Mouse (Mus musculus): ENCODE results near the gene Sema3d. TPM values are rescaled to one million over a fixed set of nuclear protein-coding genes. Genes with fewer than 3 reads are reported as not detected.

The Sema3d gene
- 22.5 and 25.8 TPM in 2 replicates for polyA plus RNA-seq (2015; fragmentation: Nextera tagmentation; extraction: Ambion mirVana)

GRCm38 (mm10) chr5:12383133-12383959 is at the start of gene Sema3d:
TSS of gene Sema3d (plus strand) at chr5:12383385.
- H3K4me3 ChIP-seq (replicated peaks), result peak within 1 kb of the TSS; percentile 61
- peak; percentile 88 for ATAC-seq (ENCODE audit: insufficient number of reproducible peaks, low FRiP score, low TSS enrichment, low read depth)
- H3K4me1 ChIP-seq, result no peaks in the 10 kb centered on the region
- H3K9ac ChIP-seq, result peak within 1 kb of the TSS; percentile 49
- H3K4me2 ChIP-seq (replicated peaks), result peak within 1 kb of the TSS; percentile 78
- H3K27me3 ChIP-seq, result no peaks in the 10 kb centered on the region
- no peaks in the 10 kb centered on the region for H3K36me3 ChIP-seq
- H3K9me3 ChIP-seq (replicated peaks), result no peaks in the 10 kb centered on the region
- peak within 1 kb of the TSS; percentile 65 for H3K27ac ChIP-seq (replicated peaks)
- under 1% methylated on average over 47 of the region's 49 CpGs for WGBS

GRCm38 (mm10) chr5:12377261-12377660 is 5.9 kb upstream of the Sema3d start:
- Histone ChIP-seq H3K9me3 (replicated peaks) (no peaks in the 10 kb centered on the region), H3K4me1 (no peaks in the 10 kb centered on the region), H3K27ac (replicated peaks) (no peak overlapping the region), H3K36me3 (no peaks in the 10 kb centered on the region), H3K4me3 (replicated peaks) (no peak overlapping the region), H3K27me3 (no peaks in the 10 kb centered on the region), H3K4me2 (replicated peaks) (no peak overlapping the region), H3K9ac (no peak overlapping the region)
- ATAC-seq (ENCODE audit: insufficient number of reproducible peaks, low FRiP score, low TSS enrichment, low read depth), result no peak
- 50% methylated on average over 1 of the region's 1 CpGs for WGBS

GRCm38 (mm10) chr5:12378900-12379299 is 4.3 kb upstream of the Sema3d start:
- H3K9me3 ChIP-seq (replicated peaks), result no peaks in the 10 kb centered on the region
- H3K4me1 ChIP-seq, result no peaks in the 10 kb centered on the region
- H3K36me3 ChIP-seq, result no peaks in the 10 kb centered on the region
- no peak overlapping the region for H3K9ac ChIP-seq
- no peak overlapping the region for H3K27ac ChIP-seq (replicated peaks)
- ATAC-seq (ENCODE audit: insufficient number of reproducible peaks, low FRiP score, low TSS enrichment, low read depth), result no peak
- H3K27me3 ChIP-seq, result no peaks in the 10 kb centered on the region
- H3K4me3 ChIP-seq (replicated peaks), result no peak overlapping the region
- whole genome bisulfite sequencing, result 28% methylated on average over 5 of the region's 5 CpGs
- no peak overlapping the region for H3K4me2 ChIP-seq (replicated peaks)

- Histone ChIP-seq H3K27ac (replicated peaks) (no peak overlapping the region), H3K9me3 (replicated peaks) (no peaks in the 10 kb centered on the region), H3K27me3 (no peaks in the 10 kb centered on the region), H3K4me2 (replicated peaks) (no peak overlapping the region), H3K9ac (no peak overlapping the region), H3K36me3 (no peaks in the 10 kb centered on the region), H3K4me1 (no peaks in the 10 kb centered on the region), H3K4me3 (replicated peaks) (no peak overlapping the region)
- no peak for ATAC-seq (ENCODE audit: insufficient number of reproducible peaks, low FRiP score, low TSS enrichment, low read depth)
- WGBS, result 83% methylated on average over 5 of the region's 5 CpGs
Measured at GRCm38 (mm10) chr5:12382010-12382409, 1.2 kb upstream of the Sema3d start.

- Histone ChIP-seq H3K4me3 (replicated peaks) (peak overlapping the region; percentile 61), H3K9ac (peak overlapping the region; percentile 49), H3K9me3 (replicated peaks) (no peaks in the 10 kb centered on the region), H3K36me3 (no peaks in the 10 kb centered on the region), H3K27me3 (no peaks in the 10 kb centered on the region), H3K4me2 (replicated peaks) (peak overlapping the region; percentile 78), H3K4me1 (no peaks in the 10 kb centered on the region), H3K27ac (replicated peaks) (0 out of 2 replicates have a peak overlapping the region, but pooled peaks have one; percentile 65)
- ATAC-seq (ENCODE audit: insufficient number of reproducible peaks, low FRiP score, low TSS enrichment, low read depth), result 0 out of 2 replicates have a peak, but pooled peaks have one; percentile 8
- under 1% methylated on average over 10 of the region's 10 CpGs for WGBS
Measured at GRCm38 (mm10) chr5:12383960-12384285, 738 bp downstream of the Sema3d start.

- Histone ChIP-seq H3K4me2 (replicated peaks) (no peak overlapping the region), H3K27me3 (no peaks in the 10 kb centered on the region), H3K36me3 (no peaks in the 10 kb centered on the region), H3K4me3 (replicated peaks) (no peak overlapping the region), H3K9ac (no peak overlapping the region), H3K9me3 (replicated peaks) (no peaks in the 10 kb centered on the region), H3K27ac (replicated peaks) (no peak overlapping the region), H3K4me1 (no peaks in the 10 kb centered on the region)
- 51% methylated on average over 5 of the region's 5 CpGs for WGBS
- ATAC-seq (ENCODE audit: insufficient number of reproducible peaks, low FRiP score, low TSS enrichment, low read depth), result no peak
Measured at GRCm38 (mm10) chr5:12392667-12393066, 9.5 kb downstream of the Sema3d start.

- H3K27me3 ChIP-seq, result no peaks in the 10 kb centered on the region
- H3K36me3 ChIP-seq, result no peaks in the 10 kb centered on the region
- no peak overlapping the region for H3K4me3 ChIP-seq (replicated peaks)
- no peaks in the 10 kb centered on the region for H3K9me3 ChIP-seq (replicated peaks)
- no peaks in the 10 kb centered on the region for H3K4me1 ChIP-seq
- H3K4me2 ChIP-seq (replicated peaks), result no peak overlapping the region
- H3K9ac ChIP-seq, result no peak overlapping the region
- ATAC-seq (ENCODE audit: insufficient number of reproducible peaks, low FRiP score, low TSS enrichment, low read depth), result no peak
- H3K27ac ChIP-seq (replicated peaks), result no peak overlapping the region
- WGBS, result 55% methylated on average over 2 of the region's 2 CpGs
Measured at GRCm38 (mm10) chr5:12399271-12399670, 16.1 kb downstream of the Sema3d start.

- ATAC-seq (ENCODE audit: insufficient number of reproducible peaks, low FRiP score, low TSS enrichment, low read depth), result no peak
- Histone ChIP-seq H3K9me3 (replicated peaks) (no peaks in the 10 kb centered on the region), H3K36me3 (no peaks in the 10 kb centered on the region), H3K27me3 (no peaks in the 10 kb centered on the region), H3K4me2 (replicated peaks) (no peak overlapping the region), H3K9ac (no peak overlapping the region), H3K27ac (replicated peaks) (no peak overlapping the region), H3K4me3 (replicated peaks) (no peak overlapping the region), H3K4me1 (no peaks in the 10 kb centered on the region)
Measured at GRCm38 (mm10) chr5:12404229-12404628, 21.0 kb downstream of the Sema3d start.

GRCm38 (mm10) chr5:12412595-12412994 is 29.4 kb downstream of the Sema3d start:
- Histone ChIP-seq H3K9me3 (replicated peaks) (no peaks in the 10 kb centered on the region), H3K4me3 (replicated peaks) (no peak overlapping the region), H3K9ac (no peak overlapping the region), H3K27me3 (no peaks in the 10 kb centered on the region), H3K27ac (replicated peaks) (no peak overlapping the region), H3K36me3 (no peaks in the 10 kb centered on the region), H3K4me2 (replicated peaks) (no peak overlapping the region), H3K4me1 (no peaks in the 10 kb centered on the region)
- no peak for ATAC-seq (ENCODE audit: insufficient number of reproducible peaks, low FRiP score, low TSS enrichment, low read depth)
- 86% methylated on average over 3 of the region's 3 CpGs for WGBS

- H3K4me3 ChIP-seq (replicated peaks), result no peak overlapping the region
- ATAC-seq (ENCODE audit: insufficient number of reproducible peaks, low FRiP score, low TSS enrichment, low read depth), result no peak
- H3K9ac ChIP-seq, result no peak overlapping the region
- H3K4me2 ChIP-seq (replicated peaks), result no peak overlapping the region
- H3K4me1 ChIP-seq, result no peaks in the 10 kb centered on the region
- H3K36me3 ChIP-seq, result no peaks in the 10 kb centered on the region
- no peak overlapping the region for H3K27ac ChIP-seq (replicated peaks)
- no peaks in the 10 kb centered on the region for H3K27me3 ChIP-seq
- WGBS, result 65% methylated on average over 5 of the region's 5 CpGs
- no peaks in the 10 kb centered on the region for H3K9me3 ChIP-seq (replicated peaks)
Measured at GRCm38 (mm10) chr5:12423264-12423663, 40.1 kb downstream of the Sema3d start.

GRCm38 (mm10) chr5:12441737-12442136 is 58.6 kb downstream of the Sema3d start:
- no peak overlapping the region for H3K4me2 ChIP-seq (replicated peaks)
- no peaks in the 10 kb centered on the region for H3K4me1 ChIP-seq
- ATAC-seq (ENCODE audit: insufficient number of reproducible peaks, low FRiP score, low TSS enrichment, low read depth), result no peak
- 29% methylated on average over 1 of the region's 1 CpGs for WGBS
- no peak overlapping the region for H3K4me3 ChIP-seq (replicated peaks)
- H3K9me3 ChIP-seq (replicated peaks), result no peaks in the 10 kb centered on the region
- no peak overlapping the region for H3K27ac ChIP-seq (replicated peaks)
- no peak overlapping the region for H3K9ac ChIP-seq
- no peaks in the 10 kb centered on the region for H3K36me3 ChIP-seq
- no peaks in the 10 kb centered on the region for H3K27me3 ChIP-seq

Data from embryonic facial prominence, embryonic 15.5 days (tissue).